ENCODE assay signal across 8 mouse cellular contexts in genomic region chr13:23561883-23562659, GRCm38 (mm10). TPM values are rescaled to one million over a fixed set of nuclear protein-coding genes. Genes with fewer than 3 reads are reported as not detected.
DNase-seq lines count a peak whose midpoint lies in the region; ATAC-seq and TF ChIP-seq lines count a peak whose summit lies in the region.
"Not testable (repeated sequence)": the region's sequence is repeated elsewhere in the genome, so short reads cannot be mapped to it uniquely, and the experiment has no call there.

Gene Hist1h3e (minus strand): TSS chr13:23562369.

- not testable (repeated sequence) for TF ChIP-seq CTCF in layer of hippocampus, adult 2 months (conservative IDR thresholded peaks at IDR 0.05); lung, embryonic 14.5 days (IDR thresholded peaks at IDR 0.05; ENCODE audit: low read depth); olfactory bulb, adult 2 months (IDR thresholded peaks at IDR 0.05; ENCODE audit: insufficient read depth, low read depth, low read length); thymus, adult 2 months (IDR thresholded peaks at IDR 0.05; ENCODE audit: borderline replicate concordance, control insufficient read depth, extremely low read depth, insufficient read depth, low read length, poor library complexity)

- intact Hi-C loops in heart, postnatal 36 days (cut with DNase I) = not testable (repeated sequence)

- in situ Hi-C loops in ES-E14 (cut with MboI; ENCODE audit: low sequenced_read_pairs in 2 of 2, unreplicated experiment in 2 of 2) = loop anchor here (25.0 kb wide), 2 partner anchors 1525 to 1825 kb away; partner anchors contain the start of genes Hist1h4j (in 2 of the 2), Hist1h2ag (in 1 of the 2), Hist1h2ah (in 1 of the 2) and Hist1h2bj (in 1 of the 2)

- H3K9me3 ChIP-seq in ES-E14 (ENCODE audit: control insufficient read depth, insufficient read depth, low read depth, low read length); forebrain, embryonic 16.5 days (ENCODE audit: control insufficient read depth, low read length); lung, embryonic 14.5 days (ENCODE audit: low read depth, low read length): not testable (repeated sequence)

- peak; percentile 93 for DNase-seq in ES-E14 (ENCODE audit: low read depth, low spot score)
- peak; percentile 87 to 89 for DNase-seq in cerebellum, adult 18-20 months
- DNase-seq in heart, postnatal 36 days = peak; percentile 89 to 92
- DNase-seq in layer of hippocampus, adult 2 months (ENCODE audit: low spot score in 2 of 2) = peak; percentile 93 to 96
- peak; percentile 99 for DNase-seq in lung, embryonic 14.5 days
- DNase-seq in thymus, adult 2 months = peak; percentile 88

- H3K4me2 ChIP-seq in forebrain, embryonic 16.5 days (ENCODE audit: low read length) = peak within 1 kb of the TSS; percentile 82
- H3K4me2 ChIP-seq in lung, embryonic 14.5 days = peak within 1 kb of the TSS; percentile 72

- under 1% methylated on average over 57 of the region's 67 CpGs for WGBS in forebrain, embryonic 16.5 days
- WGBS in lung, embryonic 14.5 days = under 1% methylated on average over 38 of the region's 67 CpGs
- WGBS in olfactory bulb, adult 2 months = under 1% methylated on average over 59 of the region's 67 CpGs
- under 1% methylated on average over 62 of the region's 67 CpGs for WGBS in thymus, adult 2 months

- not testable (repeated sequence) for H3K27me3 ChIP-seq in forebrain, embryonic 16.5 days (replicated peaks; ENCODE audit: control insufficient read depth, insufficient read depth, low read length); lung, embryonic 14.5 days (ENCODE audit: insufficient read depth, low read length); thymus, adult 2 months (ENCODE audit: control insufficient read depth, insufficient read depth, low read length)

- peak; percentile 98 for TF ChIP-seq POLR2A in olfactory bulb, adult 2 months (IDR thresholded peaks at IDR 0.05; ENCODE audit: insufficient read depth, low read depth, low read length)
- peak; percentile 91 for TF ChIP-seq POLR2A in thymus, adult 2 months (IDR thresholded peaks at IDR 0.05; ENCODE audit: control insufficient read depth, extremely low read depth, insufficient read depth, low read length, poor library complexity)

- peak within 1 kb of the TSS; percentile 65 to 68 for H3K4me3 ChIP-seq in ES-E14 (ENCODE audit: insufficient read depth in 1 of 2, low read depth in 1 of 2, low read length in 2 of 2, poor library complexity in 1 of 2, severe bottlenecking in 1 of 2)
- peak within 1 kb of the TSS; percentile 42 for H3K4me3 ChIP-seq in forebrain, embryonic 16.5 days (replicated peaks; ENCODE audit: low read length)
- peak within 1 kb of the TSS; percentile 73 for H3K4me3 ChIP-seq in layer of hippocampus, adult 2 months
- peak within 1 kb of the TSS; percentile 37 for H3K4me3 ChIP-seq in lung, embryonic 14.5 days (ENCODE audit: low read depth, low read length)
- H3K4me3 ChIP-seq in olfactory bulb, adult 2 months (ENCODE audit: insufficient read depth, low read depth, low read length) = peak within 1 kb of the TSS; percentile 89
- peak within 1 kb of the TSS; percentile 52 for H3K4me3 ChIP-seq in thymus, adult 2 months (ENCODE audit: control insufficient read depth, insufficient read depth, low read length)

- H3K36me3 ChIP-seq in ES-E14 (ENCODE audit: control insufficient read depth, insufficient read depth, low read length, poor library complexity, severe bottlenecking); forebrain, embryonic 16.5 days (ENCODE audit: control insufficient read depth, insufficient read depth); lung, embryonic 14.5 days (ENCODE audit: insufficient read depth); thymus, adult 2 months (ENCODE audit: control insufficient read depth, insufficient read depth, low read length): not testable (repeated sequence)

- peak within 1 kb of the TSS; percentile 93 for H3K27ac ChIP-seq in ES-E14 (ENCODE audit: insufficient read depth, low read depth, low read length, poor library complexity, severe bottlenecking)
- H3K27ac ChIP-seq in forebrain, embryonic 16.5 days (ENCODE audit: low read length) = peak within 1 kb of the TSS; percentile 98
- peak within 1 kb of the TSS; percentile 97 for H3K27ac ChIP-seq in layer of hippocampus, adult 2 months
- H3K27ac ChIP-seq in lung, embryonic 14.5 days (ENCODE audit: low read depth) = peak within 1 kb of the TSS; percentile 97
- H3K27ac ChIP-seq in olfactory bulb, adult 2 months (ENCODE audit: insufficient read depth, low read depth, low read length) = peak within 1 kb of the TSS; percentile 96
- peak within 1 kb of the TSS; percentile 79 for H3K27ac ChIP-seq in thymus, adult 2 months (ENCODE audit: control insufficient read depth, insufficient read depth, low read length)

- peak within 1 kb of the TSS; percentile 82 for H3K9ac ChIP-seq in ES-E14 (ENCODE audit: insufficient read depth, low read depth, low read length, poor library complexity, severe bottlenecking)
- peak within 1 kb of the TSS; percentile 57 for H3K9ac ChIP-seq in forebrain, embryonic 16.5 days (replicated peaks; ENCODE audit: low read depth, low read length)
- peak within 1 kb of the TSS; percentile 43 for H3K9ac ChIP-seq in lung, embryonic 14.5 days

- H3K4me1 ChIP-seq in ES-E14 (ENCODE audit: control insufficient read depth in 2 of 2, insufficient read depth in 2 of 2, low read length in 2 of 2, poor library complexity in 1 of 2); forebrain, embryonic 16.5 days (replicated peaks; ENCODE audit: control insufficient read depth, insufficient read depth, low read length); lung, embryonic 14.5 days (ENCODE audit: insufficient read depth); olfactory bulb, adult 2 months (ENCODE audit: control insufficient read depth, insufficient read depth, low read length); thymus, adult 2 months (replicated peaks; ENCODE audit: control insufficient read depth, insufficient read depth, low read length): not testable (repeated sequence)

- peak; percentile 94 for ATAC-seq in forebrain, embryonic 16.5 days
- ATAC-seq in lung, embryonic 14.5 days (ENCODE audit: insufficient read depth) = peak; percentile 93

TF ChIP-seq in ES-E14, 5 proteins besides CTCF, POLR2A, EP300 and RAD21:
- TF ChIP-seq HCFC1 (IDR thresholded peaks at IDR 0.05; ENCODE audit: borderline replicate concordance, insufficient read depth, low read length) = peak; percentile 41; the same call in 1 of the 2 replicates
TF ChIP-seq in ES-E14: peak in this region for 1; not testable (repeated sequence) for 4.

RNA-seq across cellular contexts. Expression of gene Hist1h3e, which starts in this region (rescaled TPM):
- 792 and 864 TPM in 2 replicates for total RNA-seq in ES-E14 (2012; rRNA removed)
- polyA plus RNA-seq in forebrain, embryonic 16.5 days (2015; fragmentation: Nextera tagmentation; extraction: Ambion mirVana) = 2.0 and 3.4 TPM in 2 replicates
- total RNA-seq in heart, postnatal 36 days (2021) = 10 to 100 TPM; 21.4 to 23.8 TPM
- 10 to 100 TPM; 45.3 to 54.6 TPM for total RNA-seq in layer of hippocampus, adult 2 months (2021)
- polyA plus RNA-seq in lung, embryonic 14.5 days (2014; fragmentation: Nextera tagmentation; extraction: Ambion mirVana) = 8.2 and 10.6 TPM in 2 replicates
- polyA plus RNA-seq in olfactory bulb, adult 2 months (2012; ENCODE audit: insufficient read depth, insufficient read length, low replicate concordance, missing spikeins) = not detected in 2 replicates
- polyA plus RNA-seq in thymus, adult 2 months (2012; rRNA removed) = 245 and 339 TPM in 2 replicates

Comparison
In these comparisons a context has a peak if more than half of its experiments do, and no peak if none do; other contexts are left out.
1. Peak in every context shown above with its lines: DNase-seq, ATAC-seq, H3K4me3 ChIP-seq and H3K27ac ChIP-seq.
2. RNA of gene Hist1h3e (total RNA-seq): 792 to 864 TPM in ES-E14; 45.3 to 54.6 TPM in layer of hippocampus, adult 2 months and 21.4 to 23.8 TPM in heart, postnatal 36 days; every median in the first group is over 10 times any median in the second.
3. RNA of gene Hist1h3e (polyA plus RNA-seq): 245 to 339 TPM in thymus, adult 2 months; 8.2 to 10.6 TPM in lung, embryonic 14.5 days, 2.0 to 3.4 TPM in forebrain, embryonic 16.5 days and not detected in olfactory bulb, adult 2 months; every median in the first group is over 10 times any median in the second.
4. H3K4me3 ChIP-seq: peak in every context shown above with its lines; median percentile 89 in olfactory bulb, adult 2 months; 73 in layer of hippocampus, adult 2 months; 66 in ES-E14; 52 in thymus, adult 2 months; 42 in forebrain, embryonic 16.5 days; 37 in lung, embryonic 14.5 days.